Mouse (Mus musculus) testis, adult 2 months (tissue): ENCODE data around the gene Rgs11.

Source experiments
- CTCF ChIP-seq: fragments of 200-500 bp; IDR thresholded peaks from 2 replicates; pipeline ENCODE4 v1.5.1; 2012; ENCODE audit warnings: low read depth, mild to moderate bottlenecking, inconsistent platforms, low read length, moderate library complexity; ENCODE audit not compliant: control insufficient read depth, insufficient read depth, insufficient replicate concordance
- POLR2A ChIP-seq: fragments of 200-500 bp; IDR thresholded peaks from 2 replicates; pipeline ENCODE4 v1.6.1; 2012; ENCODE audit warnings: low read depth, mild to moderate bottlenecking, inconsistent platforms, low read length, moderate library complexity; ENCODE audit not compliant: control insufficient read depth

DNA sequence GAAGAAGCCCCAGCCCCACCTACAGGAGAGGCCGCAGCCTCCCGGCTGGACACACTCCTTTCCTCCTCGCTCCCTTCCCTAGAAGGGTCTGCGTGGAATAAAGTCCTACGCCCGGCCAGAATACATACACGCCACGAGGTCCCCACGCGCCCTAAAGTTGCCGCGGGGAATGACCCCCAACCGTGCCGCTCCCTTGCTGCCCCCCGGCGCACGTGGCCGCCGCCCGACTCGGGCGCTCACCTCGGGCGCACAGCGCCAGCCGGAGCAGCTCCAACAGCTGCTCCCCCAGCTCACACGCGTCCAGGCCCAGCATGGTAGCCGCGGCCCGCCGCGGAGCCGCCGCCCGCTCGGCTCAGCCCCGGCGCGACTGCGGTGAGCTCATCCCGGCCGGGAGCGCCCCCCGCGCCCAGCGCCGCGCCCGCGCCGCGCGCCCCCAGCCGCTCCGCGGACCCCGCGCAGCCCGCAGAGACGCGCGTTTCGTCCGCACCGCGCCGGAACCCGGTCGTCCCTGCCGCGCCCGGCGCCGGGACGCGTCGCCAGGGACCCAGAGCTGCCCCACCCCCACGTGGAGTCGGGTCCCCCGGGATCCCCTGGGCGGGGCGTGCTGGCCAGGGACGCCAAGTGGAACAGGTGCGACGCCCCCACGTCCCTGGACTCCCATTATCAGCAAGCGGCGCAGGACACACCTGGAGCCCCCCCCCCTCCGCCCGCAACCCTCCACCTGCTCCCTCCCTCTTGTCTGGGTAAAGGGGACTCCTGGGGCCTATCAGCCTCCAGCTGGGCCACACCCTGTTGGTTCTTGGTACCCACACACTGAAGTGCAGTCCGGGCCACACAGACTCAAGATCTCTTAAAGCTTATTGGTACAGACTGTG is 1.7 kb upstream of the Rgs11 start:
- TF ChIP-seq CTCF (no peak), POLR2A (no peak)
